ENCODE assay signal across 9 mouse cellular contexts in the genomic region with DNA sequence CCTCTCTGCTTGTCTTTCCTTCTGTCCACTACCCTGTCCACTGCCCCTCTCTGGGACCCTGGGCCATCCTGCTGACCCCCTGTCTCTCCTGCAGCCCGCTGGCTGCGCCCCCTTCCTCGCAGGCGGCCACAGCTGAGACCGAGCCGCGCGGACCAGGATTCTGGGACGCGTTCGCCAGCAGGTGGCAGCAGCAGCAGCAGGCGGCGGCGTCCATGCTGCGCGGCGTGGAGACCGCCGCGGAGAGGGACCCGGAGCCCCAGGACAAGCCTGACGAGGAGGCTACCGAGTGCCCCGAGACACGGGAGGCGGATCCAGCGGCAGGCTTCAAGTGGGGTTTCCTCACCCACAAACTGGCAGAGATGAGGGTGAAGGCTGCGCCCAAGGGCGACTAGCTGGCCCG. TPM values are rescaled to one million over a fixed set of nuclear protein-coding genes. Genes with fewer than 3 reads are reported as not detected.
DNase-seq lines count a peak whose midpoint lies in the region; ATAC-seq lines count a peak whose summit lies in the region.
"Had no signal": no experiment of that assay in that cellular context is flagged by ENCODE, and none has a peak within 500 bp of the region (broad histone marks: within the 10 kb centered on the region; RNA-seq: fewer than 3 reads in every experiment).

No protein-coding gene starts in this region.

- H3K9me3 ChIP-seq in hindbrain, embryonic 14.5 days (ENCODE audit: control insufficient read depth, low read length): no peaks in the 10 kb centered on the region
- H3K9me3 ChIP-seq in midbrain, embryonic 10.5 days (replicated peaks): no peaks in the 10 kb centered on the region

- 1% methylated on average over 30 of the region's 30 CpGs for WGBS in hindbrain, embryonic 14.5 days
- under 1% methylated on average over 30 of the region's 30 CpGs for WGBS in midbrain, embryonic 10.5 days

- H3K4me1 ChIP-seq in hindbrain, embryonic 14.5 days (replicated peaks; ENCODE audit: control insufficient read depth, insufficient read depth, low read length): peaks cover 40% of the 10 kb centered on the region
- peaks cover 88% of the 10 kb centered on the region for H3K4me1 ChIP-seq in midbrain, embryonic 10.5 days

- peak overlapping the region; percentile 88 for H3K4me2 ChIP-seq in hindbrain, embryonic 14.5 days (replicated peaks)

- no peak overlapping the region for H3K27ac ChIP-seq in hindbrain, embryonic 14.5 days
- peak overlapping the region; percentile 46; the same call in 1 of the 2 replicates for H3K27ac ChIP-seq in midbrain, embryonic 10.5 days (replicated peaks)

- no peaks in the 10 kb centered on the region for H3K36me3 ChIP-seq in hindbrain, embryonic 14.5 days (replicated peaks; ENCODE audit: control insufficient read depth, insufficient read depth)
- H3K36me3 ChIP-seq in midbrain, embryonic 10.5 days: no peaks in the 10 kb centered on the region

- H3K27me3 ChIP-seq in hindbrain, embryonic 14.5 days (ENCODE audit: control insufficient read depth, insufficient read depth, low read length): peaks cover 69% of the 10 kb centered on the region
- H3K27me3 ChIP-seq in midbrain, embryonic 10.5 days (ENCODE audit: low read depth, poor library complexity, severe bottlenecking): peaks cover 87% of the 10 kb centered on the region

- H3K9ac ChIP-seq in hindbrain, embryonic 14.5 days: peak overlapping the region; percentile 80

- H3K4me3 ChIP-seq in hindbrain, embryonic 14.5 days (replicated peaks; ENCODE audit: low read length): peak overlapping the region; percentile 61
- peak overlapping the region; percentile 61 for H3K4me3 ChIP-seq in midbrain, embryonic 10.5 days

- peak; percentile 49; the same call in 1 of the 2 replicates for ATAC-seq in frontal cortex, adult (ENCODE audit: low TSS enrichment)
- ATAC-seq in hindbrain, embryonic 14.5 days (ENCODE audit: low FRiP score): peak; percentile 49; the same call in 1 of the 2 replicates

- DNase-seq in MN1 (ENCODE audit: low spot score): peak; percentile 63
- peak; percentile 53 for DNase-seq in cerebellum, adult 8-10 months
- DNase-seq in hindbrain, embryonic 14.5 days (ENCODE audit: low spot score): peak; percentile 79
- peak; percentile 60 to 70 for DNase-seq in left cerebral cortex, postnatal 36 days (ENCODE audit: low spot score in 2 of 2)
- DNase-seq in midbrain, embryonic 10.5 days (ENCODE audit: low spot score): peak; percentile 85
- peak; percentile 89 for DNase-seq in right cerebral cortex, postnatal 4 days
- no peak for DNase-seq in yolk sac, embryonic 10.5 days (ENCODE audit: low spot score)

- intact Hi-C loops in left cerebral cortex, postnatal 36 days (cut with DNase I): loop anchor here (2.0 to 5.0 kb wide), 4 partner anchors 43 to 123 kb away; a partner anchor contains a TSS

RNA-seq across cellular contexts. Expression of a gene that starts 2.9 kb away (rescaled TPM):
- 0.35 and 0.87 TPM in 2 replicates for polyA plus RNA-seq in hindbrain, embryonic 14.5 days (2014; fragmentation: Nextera tagmentation; extraction: Ambion mirVana)
- total RNA-seq in left cerebral cortex, postnatal 36 days (2021): not detected
- 0.20 TPM in 1 of 2 replicates, not detected in the other for polyA plus RNA-seq in midbrain, embryonic 10.5 days (2016; fragmentation: Nextera tagmentation; extraction: Ambion mirVana)
- polyA plus RNA-seq: large intestine, adult 2 months had no signal

RNA-seq across cellular contexts. Expression of a gene that starts 4.3 kb away (rescaled TPM):
- 16.4 and 16.9 TPM in 2 replicates for polyA plus RNA-seq in hindbrain, embryonic 14.5 days (2014; fragmentation: Nextera tagmentation; extraction: Ambion mirVana)
- total RNA-seq in left cerebral cortex, postnatal 36 days (2021): 1 to 10 TPM; 2.8 to 3.4 TPM
- polyA plus RNA-seq in midbrain, embryonic 10.5 days (2016; fragmentation: Nextera tagmentation; extraction: Ambion mirVana): 5.7 and 9.5 TPM in 2 replicates

RNA-seq across cellular contexts. Expression of a gene that starts 4.3 kb away (rescaled TPM):
- 12.5 and 14.4 TPM in 2 replicates for polyA plus RNA-seq in hindbrain, embryonic 14.5 days (2014; fragmentation: Nextera tagmentation; extraction: Ambion mirVana)
- total RNA-seq in left cerebral cortex, postnatal 36 days (2021): 10 to 100 TPM in 1 of 2 experiments, 1 to 10 TPM in 1; 9.2 to 13.2 TPM
- 19.4 and 22.9 TPM in 2 replicates for polyA plus RNA-seq in midbrain, embryonic 10.5 days (2016; fragmentation: Nextera tagmentation; extraction: Ambion mirVana)

RNA-seq across cellular contexts. Expression of a gene that starts 6.2 kb away (rescaled TPM):
- polyA plus RNA-seq in hindbrain, embryonic 14.5 days (2014; fragmentation: Nextera tagmentation; extraction: Ambion mirVana): 0.32 TPM in 1 of 2 replicates, not detected in the other
- under 1 TPM in 1 of 2 experiments, not detected in 1; 0.47 TPM for total RNA-seq in left cerebral cortex, postnatal 36 days (2021)
- polyA plus RNA-seq in midbrain, embryonic 10.5 days (2016; fragmentation: Nextera tagmentation; extraction: Ambion mirVana): 0.25 and 1.0 TPM in 2 replicates
- polyA plus RNA-seq: large intestine, adult 2 months had no signal

RNA-seq across cellular contexts. Expression of a gene that starts 11.5 kb away (rescaled TPM):
- 0.13 and 0.31 TPM in 2 replicates for polyA plus RNA-seq in hindbrain, embryonic 14.5 days (2014; fragmentation: Nextera tagmentation; extraction: Ambion mirVana)
- under 1 TPM; 0.27 to 0.66 TPM for total RNA-seq in left cerebral cortex, postnatal 36 days (2021)
- polyA plus RNA-seq in midbrain, embryonic 10.5 days (2016; fragmentation: Nextera tagmentation; extraction: Ambion mirVana): 0.22 and 0.35 TPM in 2 replicates
